21 mouse cellular contexts compared by ENCODE assay signal in genomic region chr3:27491821-27492220, GRCm38 (mm10).
A peak's percentile ranks its signal among the peaks of the same experiment; 100 is the strongest.
DNase-seq lines count a peak whose midpoint lies in the region; ATAC-seq and TF ChIP-seq lines count a peak whose summit lies in the region.
"Had no signal": no experiment of that assay in that cellular context is flagged by ENCODE, and none has a peak within 500 bp of the region (broad histone marks: within the 10 kb centered on the region; RNA-seq: fewer than 3 reads in every experiment).

No protein-coding gene starts in this region.

- TF ChIP-seq POLR2A in liver, adult 2 months (IDR thresholded peaks at IDR 0.05; ENCODE audit: extremely low read depth, insufficient read depth, low read length): no peak

- ATAC-seq in heart, embryonic 14.5 days (ENCODE audit: insufficient number of reproducible peaks, insufficient read depth, low FRiP score, low read depth): no peak; the same call in 1 of the 2 replicates
- no peak for ATAC-seq in liver, embryonic 12.5 days

- no peak overlapping the region for H3K4me2 ChIP-seq in heart, embryonic 14.5 days (ENCODE audit: low read length)
- H3K4me2 ChIP-seq in liver, embryonic 12.5 days: no peak overlapping the region
- H3K4me2 ChIP-seq: limb, embryonic 15.5 days; neural tube, embryonic 15.5 days had no signal

- WGBS in heart, embryonic 14.5 days: 52% methylated on average over 6 of the region's 6 CpGs
- WGBS in liver, adult 2 months: 15% methylated on average over 6 of the region's 6 CpGs
- WGBS in liver, embryonic 12.5 days (ENCODE audit: insufficient replicate concordance): 74% methylated on average over 6 of the region's 6 CpGs

- no peak overlapping the region for H3K9ac ChIP-seq in heart, embryonic 14.5 days (ENCODE audit: low read length)
- H3K9ac ChIP-seq in liver, adult 2 months (ENCODE audit: low read depth, low read length): no peak overlapping the region
- H3K9ac ChIP-seq in liver, embryonic 12.5 days: no peak overlapping the region
- H3K9ac ChIP-seq: limb, embryonic 15.5 days; liver, postnatal 0 days; neural tube, embryonic 15.5 days had no signal

- DNase-seq in heart, adult 8-10 months (ENCODE audit: low spot score): no peak
- DNase-seq in liver, adult 2 months (ENCODE audit: extremely low read depth, low read depth, low spot score): peak; percentile 66
- DNase-seq in kidney, adult 8-10 months: peak; percentile 83 to 89
- peak; percentile 43 to 65 for DNase-seq in kidney, postnatal 4 days
- no peak for DNase-seq in testis, postnatal 10 days (ENCODE audit: low spot score)
- DNase-seq: adrenal gland, postnatal 10 days; cerebellum, adult 9-10 months; gastrocnemius, postnatal 14 days; liver, postnatal 0 days; lung, postnatal 10 days; midbrain, embryonic 14.5 days; right cerebral cortex, postnatal 14 days; spleen, adult 18-20 months; thymus, postnatal 36 days had no signal

- H3K36me3 ChIP-seq in heart, embryonic 14.5 days (ENCODE audit: control insufficient read depth, insufficient read depth, low read length): peaks cover 72% of the 10 kb centered on the region
- peaks cover 6% of the 10 kb centered on the region; the same call in 1 of the 2 replicates for H3K36me3 ChIP-seq in liver, adult 2 months (ENCODE audit: control insufficient read depth, insufficient read depth, low read length)
- H3K36me3 ChIP-seq in liver, embryonic 12.5 days: peaks cover 38% of the 10 kb centered on the region
- H3K36me3 ChIP-seq: neural tube, embryonic 15.5 days had no signal

- no peak overlapping the region for H3K4me3 ChIP-seq in heart, embryonic 14.5 days (ENCODE audit: control insufficient read depth in 1 of 2, insufficient read depth in 1 of 2, low read depth in 1 of 2, low read length in 2 of 2)
- H3K4me3 ChIP-seq in liver, adult 2 months (ENCODE audit: insufficient read depth, low read depth, low read length): no peak overlapping the region
- H3K4me3 ChIP-seq in liver, embryonic 12.5 days: no peak overlapping the region
- H3K4me3 ChIP-seq: embryonic facial prominence, embryonic 10.5 days; layer of hippocampus, adult 2 months; limb, embryonic 15.5 days; myocyte; neural tube, embryonic 15.5 days had no signal

- no peaks in the 10 kb centered on the region for H3K27me3 ChIP-seq in heart, embryonic 14.5 days (ENCODE audit: control insufficient read depth, insufficient read depth, low read length)
- no peaks in the 10 kb centered on the region for H3K27me3 ChIP-seq in liver, adult 2 months (ENCODE audit: control insufficient read depth, insufficient read depth, low read length)
- no peaks in the 10 kb centered on the region for H3K27me3 ChIP-seq in liver, embryonic 12.5 days (replicated peaks)
- H3K27me3 ChIP-seq: limb, embryonic 15.5 days; neural tube, embryonic 15.5 days had no signal

- H3K4me1 ChIP-seq in heart, embryonic 14.5 days (ENCODE audit: control insufficient read depth in 2 of 2, insufficient read depth in 2 of 2, low read length in 2 of 2): peaks cover 29 to 43% of the 10 kb centered on the region in 2 experiments
- H3K4me1 ChIP-seq in liver, adult 2 months (ENCODE audit: control insufficient read depth, insufficient read depth, low read length): peaks cover 7% of the 10 kb centered on the region
- no peaks in the 10 kb centered on the region for H3K4me1 ChIP-seq in liver, embryonic 12.5 days
- H3K4me1 ChIP-seq: limb, embryonic 15.5 days had no signal

- peak overlapping the region; percentile 72 to 76 for H3K27ac ChIP-seq in heart, embryonic 14.5 days (replicated peaks in 1 of 2; ENCODE audit: control insufficient read depth in 1 of 2, insufficient read depth in 1 of 2, low read depth in 2 of 2, low read length in 2 of 2)
- no peak overlapping the region for H3K27ac ChIP-seq in liver, adult 2 months (replicated peaks; ENCODE audit: insufficient read depth, low read depth, low read length)
- no peak overlapping the region for H3K27ac ChIP-seq in liver, embryonic 12.5 days
- H3K27ac ChIP-seq: embryonic facial prominence, embryonic 10.5 days; layer of hippocampus, adult 2 months; limb, embryonic 15.5 days; neural tube, embryonic 15.5 days had no signal

- TF ChIP-seq CTCF in liver, adult 2 months (IDR thresholded peaks at IDR 0.05; ENCODE audit: low read depth, low read length): no peak

- H3K79me2 ChIP-seq in liver, adult 2 months (ENCODE audit: control insufficient read depth, insufficient read depth, low read length): no peaks in the 10 kb centered on the region

- H3K9me3 ChIP-seq in heart, embryonic 14.5 days (ENCODE audit: control insufficient read depth, low read length): no peaks in the 10 kb centered on the region
- no peaks in the 10 kb centered on the region for H3K9me3 ChIP-seq in liver, embryonic 12.5 days (replicated peaks)
- H3K9me3 ChIP-seq: embryonic facial prominence, embryonic 10.5 days; limb, embryonic 15.5 days; neural tube, embryonic 15.5 days had no signal

Comparison
In these comparisons a context has a peak if more than half of its experiments do, and no peak if none do; other contexts are left out.
1. H3K27ac ChIP-seq: peak in heart, embryonic 14.5 days (2 of 2); none in liver, adult 2 months (single experiment) and liver, embryonic 12.5 days (single experiment).
2. DNase-seq: peak in liver, adult 2 months (single experiment), kidney, adult 8-10 months (2 of 2) and kidney, postnatal 4 days (2 of 2); none in heart, adult 8-10 months (single experiment) and testis, postnatal 10 days (single experiment).